Mouse (Mus musculus) thymus, postnatal 36 days (tissue): ENCODE measurements around the gene Nr1h4.

Experiments
- DNase-seq, 2 experiments: peaks; one replicate each; pipeline ENCODE4 v3.0.0; 2022; ENCODE audit warnings: mixed read lengths in 2 of 2

Gene Nr1h4

DNA sequence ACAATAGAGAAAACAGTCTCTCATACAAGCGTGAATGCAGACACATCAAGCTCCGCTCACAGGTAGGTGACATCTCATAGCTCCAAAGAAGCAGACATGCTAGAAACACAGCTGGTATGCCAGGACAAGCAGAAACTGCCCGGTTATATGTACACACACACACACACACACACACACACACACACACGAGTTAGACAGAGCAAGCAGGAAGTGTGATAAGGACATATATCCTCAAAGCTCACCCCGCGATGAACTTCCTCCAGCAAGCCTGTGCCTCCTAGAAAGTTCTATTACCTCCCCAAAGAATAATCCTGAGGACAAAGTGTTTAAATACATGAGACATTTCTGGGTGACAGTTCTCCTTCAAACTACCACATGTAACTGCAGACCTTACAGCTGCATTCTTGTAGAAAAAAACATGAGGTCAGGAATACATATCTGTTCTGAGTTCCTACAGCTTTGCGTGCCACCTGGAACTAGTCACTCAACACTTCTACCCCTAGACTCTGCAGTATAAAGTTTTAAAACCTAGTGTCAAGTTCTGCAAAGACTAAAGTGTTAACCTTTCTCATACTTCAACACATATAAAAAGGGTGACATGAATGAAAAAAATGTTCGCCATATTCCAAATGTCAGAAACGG is 11.5 kb downstream of the Nr1h4 start:
- peak; percentile 18 to 20 for DNase-seq

DNA sequence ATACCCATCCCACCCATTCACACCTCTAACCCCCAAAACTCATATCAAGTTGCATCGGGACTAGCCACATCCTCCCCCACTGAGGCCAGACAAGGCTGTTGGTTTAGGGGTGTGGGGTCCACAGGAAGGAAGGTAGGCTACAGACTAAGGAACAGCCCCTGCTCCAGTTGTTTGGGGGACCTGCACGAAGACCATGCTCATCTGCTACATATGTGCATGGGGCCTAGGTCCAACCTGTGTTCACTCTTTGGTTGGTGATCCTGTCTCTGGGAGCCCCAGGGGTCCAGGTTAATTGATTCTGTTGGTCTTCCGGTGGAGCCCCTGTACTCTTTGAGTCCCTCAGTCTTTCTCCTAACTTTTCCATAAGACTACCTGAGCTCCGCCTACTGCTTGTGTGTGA is 13.0 kb downstream of the Nr1h4 start:
- no peak for DNase-seq

DNA sequence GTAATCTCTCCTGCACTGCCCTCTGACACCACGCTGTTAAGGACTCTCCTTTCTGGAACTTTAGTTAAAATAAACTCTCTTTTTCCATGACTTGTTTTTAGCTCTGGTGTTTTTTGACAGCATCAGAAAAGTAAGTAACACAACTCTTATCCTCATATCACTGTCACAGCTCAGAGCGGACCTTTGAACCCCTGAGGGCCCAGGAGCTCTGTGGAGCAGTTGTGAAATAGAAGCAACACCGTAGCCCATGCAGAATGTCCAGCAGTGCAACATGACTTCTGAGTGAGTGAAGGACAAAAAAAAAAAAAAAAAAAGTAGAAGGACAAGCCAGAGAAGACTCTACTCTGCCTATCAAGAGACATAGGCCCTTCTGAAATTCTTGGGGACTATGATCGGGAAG is 14.2 kb downstream of the Nr1h4 start:
- no peak for DNase-seq

DNA sequence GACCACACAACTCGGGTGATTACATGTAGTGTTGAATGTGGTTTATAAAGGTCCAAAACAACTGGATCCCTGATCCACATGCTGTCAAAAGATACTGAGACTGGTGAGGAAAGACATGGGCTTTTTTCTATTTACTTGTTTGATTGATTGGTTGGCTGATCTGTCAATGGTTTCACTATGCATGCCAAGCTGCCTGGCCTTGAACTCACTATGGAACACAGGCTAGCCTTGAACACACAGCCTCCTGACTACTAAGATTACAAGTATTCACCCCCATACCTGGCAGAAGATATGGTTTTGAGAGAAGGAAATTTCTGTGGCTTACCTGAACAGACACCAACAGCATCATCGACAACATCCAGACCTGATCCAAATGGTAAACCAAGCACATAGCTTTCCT is 15.0 kb downstream of the Nr1h4 start:
- DNase-seq = no peak

DNA sequence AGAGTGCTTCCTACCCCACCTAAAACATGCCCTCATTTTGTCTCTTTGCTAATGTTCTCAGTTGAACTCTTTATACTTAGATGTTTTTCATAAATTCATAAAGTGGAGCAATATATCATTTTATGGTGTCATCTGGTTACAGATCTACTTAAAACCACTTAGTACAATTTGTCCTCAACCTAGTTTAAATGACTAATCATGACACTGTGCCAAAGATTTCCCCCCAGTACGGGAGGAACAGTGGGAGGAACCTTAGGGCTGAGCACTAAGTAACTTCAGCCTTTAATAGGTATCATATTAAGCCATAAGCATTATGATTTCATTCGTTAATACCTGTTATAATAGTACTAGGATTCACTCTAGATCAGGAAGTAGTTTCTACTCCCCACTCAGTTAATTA is 17.6 kb downstream of the Nr1h4 start:
- DNase-seq = no peak

DNA sequence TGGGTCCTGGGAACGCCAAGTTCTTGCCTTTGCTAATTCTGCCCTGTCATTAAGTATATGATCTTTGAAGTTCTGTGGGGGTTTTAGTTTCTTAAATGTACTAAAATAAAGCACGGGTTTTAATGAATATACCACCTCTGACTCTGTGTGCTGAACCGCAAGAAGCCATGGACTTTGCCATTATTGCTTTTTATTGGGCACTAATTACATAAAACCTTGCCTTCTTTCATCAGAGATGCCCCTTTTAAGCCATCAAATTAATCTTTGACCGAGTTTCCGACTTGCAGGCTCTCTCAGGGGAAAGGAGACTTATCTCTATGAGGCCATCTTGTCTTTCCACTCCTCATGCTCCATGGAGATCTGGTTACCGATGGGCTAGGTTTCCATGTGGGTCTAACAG is 20.8 kb downstream of the Nr1h4 start:
- no peak for DNase-seq

DNA sequence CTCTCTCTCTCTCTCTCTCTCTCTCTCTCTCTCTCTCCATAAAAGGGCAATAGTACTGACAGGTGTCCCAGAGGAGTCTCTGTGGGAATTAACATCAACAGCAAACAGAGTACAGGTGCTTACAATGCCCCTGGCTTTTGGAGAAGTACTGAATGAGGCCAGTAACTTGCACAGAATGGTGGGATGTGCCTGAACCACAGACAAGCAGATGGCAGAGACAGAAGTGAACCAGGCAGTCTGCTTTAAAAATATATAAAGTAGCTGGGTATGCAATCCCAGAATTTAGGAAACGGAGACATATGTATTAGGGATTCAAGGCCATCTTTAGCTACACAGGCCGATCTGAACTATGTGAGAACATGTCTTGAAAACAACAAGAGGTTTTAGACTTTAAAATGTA is 22.8 kb downstream of the Nr1h4 start:
- DNase-seq = no peak

DNA sequence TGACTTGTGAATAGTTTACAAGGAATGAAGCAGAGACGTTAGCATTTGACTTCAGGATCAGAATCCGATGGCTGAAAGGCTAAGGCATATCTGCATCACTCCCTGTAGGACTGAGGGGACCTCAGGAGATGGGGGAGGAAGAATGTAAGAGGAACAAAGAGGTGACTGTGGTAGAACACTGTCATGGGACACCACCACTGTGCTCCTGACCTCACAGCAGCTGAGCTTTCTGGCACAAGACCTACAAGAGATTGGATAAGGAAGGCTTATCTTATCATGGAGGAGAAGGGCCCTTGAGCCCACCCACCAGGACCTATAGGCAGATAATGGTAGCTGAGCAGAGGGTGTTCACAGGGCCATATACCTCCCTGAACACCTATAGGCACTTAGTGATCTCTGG is 24.8 kb downstream of the Nr1h4 start:
- DNase-seq = no peak

DNA sequence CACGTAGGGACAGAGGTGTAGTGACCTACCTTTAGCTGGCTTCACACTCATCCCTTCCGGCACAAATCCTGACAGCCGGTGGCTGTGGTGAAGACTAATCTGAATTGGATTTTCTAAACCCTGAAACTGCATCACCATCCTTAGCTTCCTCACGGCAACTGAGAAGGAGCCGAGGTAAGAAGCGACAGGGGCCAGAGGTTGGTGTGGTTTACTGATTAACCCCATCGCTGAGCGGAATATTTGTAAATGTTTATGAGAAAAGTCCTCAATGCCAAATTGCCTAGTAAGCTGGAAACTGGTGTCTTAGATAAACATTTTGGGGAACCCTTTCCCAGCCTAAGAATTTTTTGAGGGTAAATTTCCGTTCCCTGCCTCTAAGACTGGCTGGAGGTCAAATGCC is 26.9 kb downstream of the Nr1h4 start:
- no peak for DNase-seq

DNA sequence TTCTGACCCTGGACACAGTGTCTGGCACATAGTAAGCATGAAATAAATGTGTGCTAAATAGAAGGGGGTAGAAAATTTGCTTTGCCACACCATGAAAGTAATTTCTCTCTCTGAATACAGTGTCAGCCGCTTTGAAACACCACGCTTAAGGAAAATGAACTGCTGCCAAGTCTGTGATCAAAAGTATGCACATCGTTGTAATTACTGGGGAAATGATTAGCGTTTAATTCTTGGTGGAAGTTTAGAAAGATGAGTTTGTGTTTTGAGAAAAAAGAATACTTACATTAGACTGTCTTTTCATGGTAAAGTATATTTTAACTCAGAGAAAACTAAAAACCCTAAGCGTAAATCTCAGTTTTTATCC is 27.8 kb downstream of the Nr1h4 start:
- DNase-seq = no peak

DNA sequence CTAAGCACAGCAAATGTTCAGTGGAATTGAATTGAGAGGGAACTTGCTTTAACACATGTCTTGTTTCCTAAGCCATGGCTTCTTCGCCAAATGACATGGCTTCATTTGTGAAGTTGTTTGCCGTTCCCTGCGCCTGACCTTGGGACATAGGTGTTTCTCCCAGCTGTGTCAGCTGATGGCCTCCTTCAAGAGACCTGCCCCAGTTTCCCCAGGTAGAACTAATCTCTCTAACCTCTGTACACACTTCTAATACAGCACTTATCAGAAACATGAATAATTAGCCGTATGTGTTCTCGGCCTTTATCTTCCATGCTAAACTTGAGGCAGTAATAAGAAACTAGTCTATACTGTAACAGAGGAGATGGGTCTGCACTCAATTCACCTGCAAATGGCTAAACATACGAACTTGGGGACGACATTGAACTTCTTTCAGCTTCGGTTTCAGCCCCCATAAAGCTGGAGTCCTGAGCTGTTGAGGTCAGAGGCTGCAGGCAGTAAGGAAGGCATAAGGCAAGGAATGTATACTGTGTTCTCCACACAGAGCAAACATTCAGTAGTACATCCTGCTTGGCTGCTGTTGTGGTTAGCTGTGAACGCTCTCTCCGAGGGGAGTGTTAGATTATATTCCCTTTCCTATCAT is 28.3 kb downstream of the Nr1h4 start:
- DNase-seq = no peak

DNA sequence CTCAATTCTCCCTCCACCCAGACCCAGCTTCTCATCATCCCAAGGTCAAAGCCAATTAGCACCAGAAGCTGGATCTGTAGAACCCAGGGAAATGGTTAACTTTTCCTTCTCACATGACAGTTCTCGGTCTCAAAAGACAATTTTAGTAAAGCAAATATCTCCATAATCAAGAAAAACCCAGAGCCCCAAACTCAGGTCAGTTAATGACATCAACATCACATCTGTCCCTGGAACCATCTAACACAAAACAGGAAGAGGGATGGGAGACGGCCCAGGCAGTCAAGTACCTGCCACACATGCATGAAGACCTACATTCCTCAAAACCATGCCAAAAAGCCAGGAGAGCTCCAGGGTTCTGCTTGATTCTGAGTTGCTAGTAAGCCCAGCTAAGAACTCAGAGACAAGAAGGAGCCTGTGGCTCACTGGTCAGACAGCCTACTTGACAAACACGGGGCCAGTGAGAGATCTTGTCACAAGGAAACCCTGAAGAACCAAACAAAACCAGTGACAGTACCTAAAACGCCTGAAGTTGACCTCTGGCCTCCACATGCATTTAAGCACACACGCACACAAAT is 30.3 kb downstream of the Nr1h4 start:
- no peak for DNase-seq

DNA sequence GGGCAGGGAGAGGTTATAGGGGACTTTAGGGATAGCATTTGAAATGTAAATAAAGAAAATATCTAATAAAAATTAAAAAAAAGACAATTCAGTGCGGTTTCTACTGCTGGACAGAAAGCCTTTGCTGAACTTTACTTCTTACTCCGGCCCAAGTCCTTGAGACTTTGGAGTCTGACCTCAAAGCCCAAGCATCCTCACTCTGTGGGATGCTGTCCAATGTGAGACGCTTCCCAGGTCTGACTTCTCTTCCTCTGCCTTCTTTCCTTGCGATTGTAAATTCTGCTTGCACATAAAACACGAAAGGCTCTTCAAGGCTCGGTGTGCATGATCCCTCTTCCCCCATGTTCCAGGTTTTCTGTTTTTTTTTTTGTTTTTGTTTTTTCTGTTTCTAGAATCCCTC is 31.5 kb downstream of the Nr1h4 start:
- no peak for DNase-seq

DNA sequence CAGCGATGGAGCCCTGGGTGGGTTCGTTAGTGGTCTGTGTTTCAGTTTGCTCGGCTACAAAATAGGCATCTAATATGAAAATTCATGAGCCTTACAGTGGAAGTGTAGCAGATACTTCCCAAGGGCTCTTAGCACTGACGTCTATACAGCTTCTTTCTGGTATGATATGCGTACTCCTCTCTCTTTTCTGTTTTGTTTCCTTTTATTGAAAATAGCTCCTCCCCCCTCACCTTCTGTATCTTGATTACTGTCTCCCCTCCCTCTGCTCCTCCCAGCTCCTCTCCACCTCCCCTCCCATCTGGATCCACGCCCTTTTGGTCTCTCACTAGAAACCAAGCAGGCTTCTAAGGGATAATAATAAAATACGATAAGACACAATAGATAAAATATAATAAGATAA is 37.8 kb downstream of the Nr1h4 start:
- no peak for DNase-seq

DNA sequence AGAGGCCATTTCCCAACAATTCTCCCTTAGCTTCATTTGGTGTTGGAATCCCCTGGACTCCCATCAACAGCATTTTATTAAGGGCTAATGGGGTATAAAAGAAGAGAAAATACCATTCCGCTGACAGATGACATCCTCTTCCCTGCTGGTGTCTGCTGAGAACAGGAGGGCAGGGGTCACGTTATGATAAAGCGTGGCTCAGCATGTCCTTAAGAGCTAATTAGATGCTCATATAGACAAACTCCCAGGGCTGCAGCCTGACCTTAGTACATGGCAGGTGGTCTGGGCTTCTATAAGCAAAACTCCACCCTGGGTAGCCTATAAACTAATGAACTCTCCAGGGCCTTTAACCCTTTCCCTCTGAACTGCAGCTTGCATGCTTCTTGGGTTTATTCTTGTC is 42.1 kb downstream of the Nr1h4 start:
- DNase-seq = no peak

DNA sequence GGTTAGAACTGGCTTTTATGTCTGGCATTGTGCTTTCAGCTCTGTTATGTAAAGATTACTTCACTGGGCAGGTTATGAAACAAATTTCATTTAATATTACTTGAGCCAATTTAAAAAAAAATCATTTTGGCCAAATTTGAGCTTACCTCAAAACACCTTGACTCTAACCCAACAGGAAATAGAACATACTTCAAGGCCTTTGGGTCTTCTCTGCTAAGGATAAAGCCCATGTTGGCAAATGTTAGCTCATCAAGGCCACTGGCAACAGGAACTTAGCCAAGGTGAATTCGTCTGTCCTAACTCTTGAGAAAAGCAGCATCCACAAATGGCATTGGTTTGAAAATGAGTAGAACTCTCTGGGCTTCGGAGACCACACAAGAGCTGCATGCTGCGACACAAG is 43.1 kb downstream of the Nr1h4 start:
- no peak for DNase-seq

DNA sequence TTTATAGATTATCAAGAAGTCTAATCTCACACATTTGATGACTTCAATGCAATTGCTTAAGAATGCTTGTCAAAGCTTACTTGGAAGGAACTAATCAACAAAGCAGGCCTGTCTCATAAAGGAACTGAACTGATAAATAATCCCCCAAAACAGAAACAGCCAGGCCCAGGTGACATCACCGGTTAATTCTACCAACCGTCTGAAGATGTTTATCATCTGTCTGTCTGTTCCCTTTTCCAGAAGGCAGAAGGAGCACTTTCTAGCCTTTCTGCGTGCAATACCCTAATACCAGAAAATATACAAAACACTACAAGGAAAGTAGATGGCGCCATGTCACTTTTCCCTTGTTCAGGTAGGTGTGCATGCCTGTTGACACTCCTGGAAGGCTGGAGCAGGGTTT is 43.9 kb downstream of the Nr1h4 start:
- DNase-seq = no peak

DNA sequence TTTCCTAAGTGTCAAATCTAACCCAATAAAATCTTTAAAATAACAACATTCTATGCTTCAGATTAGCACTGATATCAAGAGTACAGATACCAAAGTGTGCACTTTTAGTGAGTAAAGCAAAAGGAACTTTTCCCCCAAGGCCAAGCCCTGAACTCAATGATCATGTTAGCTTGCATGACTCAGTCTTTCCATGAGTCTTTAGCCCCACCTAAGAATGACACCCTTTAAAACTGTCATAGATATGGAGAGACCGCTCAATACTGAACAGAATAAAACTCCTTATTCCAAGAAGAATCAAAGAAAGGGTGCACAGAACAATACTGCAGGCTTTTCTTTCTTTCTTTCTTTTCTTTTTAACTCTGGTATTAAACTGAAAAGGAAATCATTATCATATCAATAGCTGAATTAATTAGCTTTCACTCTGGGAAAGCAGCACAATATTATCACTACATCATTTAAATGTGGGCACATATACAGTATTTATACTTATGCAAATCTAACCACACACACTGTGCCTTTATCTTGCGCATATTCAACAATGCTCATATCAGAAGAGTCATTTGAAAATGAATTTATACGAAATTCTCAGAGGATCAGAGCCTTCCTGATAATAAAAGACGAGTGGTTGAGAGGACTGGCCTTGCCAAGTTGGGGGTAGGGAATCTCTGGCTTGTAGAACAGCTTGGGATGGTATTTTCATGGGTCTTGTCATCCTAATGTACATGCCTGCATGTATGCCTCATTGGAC is 46.2 kb downstream of the Nr1h4 start:
- DNase-seq = no peak

DNA sequence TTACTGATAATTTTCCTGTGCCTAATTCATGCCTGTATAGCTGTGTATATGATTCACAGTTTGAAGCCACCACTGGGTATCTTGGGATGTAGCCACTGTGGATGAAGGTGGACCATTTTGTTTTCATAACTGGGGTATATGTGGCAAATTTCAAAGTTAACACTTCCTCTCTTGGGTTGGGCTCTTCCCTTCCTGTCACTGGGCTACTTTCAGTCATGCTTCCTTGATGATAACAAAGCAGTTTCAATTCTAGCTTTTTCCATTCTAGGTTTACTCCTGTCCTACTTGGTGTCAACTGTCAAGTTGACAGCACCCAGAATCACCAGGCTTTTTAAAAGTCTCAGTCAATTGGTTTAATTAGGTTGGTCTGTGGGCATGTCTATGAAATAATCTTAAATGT is 48.5 kb downstream of the Nr1h4 start:
- no peak for DNase-seq

DNA sequence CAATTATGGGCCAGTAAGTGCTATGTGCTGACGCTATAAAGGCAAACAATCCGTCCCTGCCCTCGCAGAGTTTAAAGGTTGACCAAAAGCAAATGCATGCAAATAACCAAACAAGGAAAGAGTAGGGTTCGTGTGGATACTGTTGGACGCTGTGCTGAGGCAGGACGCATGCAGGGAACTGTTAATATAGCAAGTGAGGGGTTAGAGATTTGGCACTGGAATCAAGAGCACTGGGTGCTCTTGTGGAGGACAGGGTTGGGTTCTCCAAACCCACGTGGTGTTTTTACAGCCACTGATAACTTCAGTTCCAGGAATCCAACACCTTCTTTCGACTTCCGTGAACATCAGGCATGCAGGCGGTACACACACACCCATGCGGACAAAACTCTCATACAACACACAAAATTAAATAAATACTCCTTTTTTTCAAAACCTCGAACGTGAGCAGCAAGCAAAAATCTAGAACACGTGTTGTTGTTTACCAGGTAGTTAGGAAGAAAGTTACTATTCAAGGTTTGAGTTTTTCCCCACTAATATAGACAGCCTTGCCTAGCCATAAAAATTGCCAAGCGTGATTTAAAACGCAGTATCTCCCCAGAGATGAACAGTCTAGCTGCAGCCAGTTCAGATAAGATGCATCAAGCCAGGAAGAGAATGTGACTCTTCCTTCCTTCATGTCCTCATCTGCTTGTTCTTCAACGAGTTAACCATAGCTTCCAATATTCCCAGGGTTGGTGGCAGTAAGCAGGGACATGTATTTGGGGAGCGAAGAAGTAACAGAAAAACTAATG is 49.4 kb downstream of the Nr1h4 start:
- no peak for DNase-seq

DNA sequence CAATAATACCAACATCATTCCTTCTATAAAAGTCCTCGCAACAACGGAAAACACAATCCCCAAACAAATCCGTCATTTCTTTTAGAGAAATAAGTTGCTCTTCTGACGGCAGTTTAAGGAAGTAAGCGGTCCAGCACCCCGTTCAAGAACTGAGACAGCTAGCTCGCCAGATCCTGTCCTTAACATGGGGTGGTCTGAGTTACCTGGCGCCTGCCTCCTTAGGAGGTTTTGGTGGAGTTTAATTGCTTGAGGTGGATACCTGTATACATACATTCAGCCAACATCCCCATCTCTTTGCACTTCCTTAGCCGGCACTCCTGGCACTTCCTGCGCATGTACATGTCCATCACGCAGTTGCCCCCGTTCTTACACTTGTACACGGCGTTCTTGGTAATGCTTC is 50.3 kb downstream of the Nr1h4 start:
- DNase-seq = no peak

DNA sequence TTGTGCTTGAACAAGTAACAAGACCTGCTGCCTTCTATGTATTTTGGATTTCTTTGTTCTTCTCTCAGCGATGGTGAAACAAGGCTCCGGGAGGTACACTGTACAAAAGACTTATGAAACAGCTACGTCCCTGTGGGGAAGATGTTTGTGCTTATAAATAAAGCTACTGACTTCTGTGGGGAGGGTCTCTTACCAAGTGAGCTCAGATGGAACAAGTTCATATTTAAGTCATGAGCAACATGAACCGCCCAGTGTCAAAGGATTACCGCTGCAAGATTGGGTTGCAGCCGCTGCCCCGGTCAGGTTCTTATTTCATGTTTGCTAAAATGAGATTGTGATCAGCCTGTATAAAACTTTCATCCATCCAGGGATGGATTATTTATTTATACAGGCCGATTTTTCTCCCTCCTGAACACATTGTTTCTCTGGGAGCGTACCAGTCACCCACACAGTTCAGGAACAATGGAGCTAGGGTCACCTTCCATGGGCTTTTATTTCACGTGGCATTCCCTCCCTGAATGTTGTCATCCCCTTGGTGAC is 51.2 kb downstream of the Nr1h4 start:
- no peak for DNase-seq

DNA sequence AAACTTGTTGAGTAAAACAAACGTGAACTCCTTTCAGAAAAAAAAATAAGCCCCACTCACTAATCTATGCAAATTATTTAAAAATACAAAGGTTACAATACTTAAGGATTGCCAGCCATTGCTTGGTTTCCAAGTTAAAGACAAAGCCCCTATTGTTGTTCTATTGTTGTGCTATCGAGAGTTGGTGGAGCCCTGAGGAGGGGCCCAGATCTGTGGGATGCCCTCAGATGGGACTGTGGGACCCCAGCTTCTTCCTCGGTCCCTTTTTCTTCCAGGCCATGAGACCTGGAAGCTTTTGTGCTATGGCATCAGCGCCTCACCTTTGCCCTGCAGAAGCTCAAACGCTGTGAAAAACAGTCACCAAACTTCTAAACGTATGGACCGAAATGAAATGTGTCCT is 51.7 kb downstream of the Nr1h4 start:
- DNase-seq = no peak
